Mouse (Mus musculus): Measurements from ENCODE around the gene Foxj1. TPM values are rescaled to one million over a fixed set of nuclear protein-coding genes. Genes with fewer than 3 reads are reported as not detected.

The Foxj1 gene
- polyA plus RNA-seq, 1 experiment from 2014 or later = 2.9 TPM

Other genes with a start within 250 kb of the Foxj1 start
- 82.1 and 101 TPM in 2 replicates for gene Wbp2, start 248.4 kb downstream of the Foxj1 start, polyA plus RNA-seq (2015; fragmentation: Nextera tagmentation; extraction: Ambion mirVana)
- gene Trim47, start 208.2 kb downstream of the Foxj1 start, polyA plus RNA-seq (2015; fragmentation: Nextera tagmentation; extraction: Ambion mirVana) = 21.4 and 24.6 TPM in 2 replicates
- gene Trim65, start 204.3 kb downstream of the Foxj1 start, polyA plus RNA-seq (2015; fragmentation: Nextera tagmentation; extraction: Ambion mirVana) = 4.5 and 5.4 TPM in 2 replicates
- 102 and 112 TPM in 2 replicates for gene Mrpl38, start 196.5 kb downstream of the Foxj1 start, polyA plus RNA-seq (2015; fragmentation: Nextera tagmentation; extraction: Ambion mirVana)
- gene Fbf1, start 167.2 kb downstream of the Foxj1 start, polyA plus RNA-seq (2015; fragmentation: Nextera tagmentation; extraction: Ambion mirVana) = 37.4 and 41.4 TPM in 2 replicates
- 75.6 and 79.4 TPM in 2 replicates for gene Ten1, start 136.5 kb downstream of the Foxj1 start, polyA plus RNA-seq (2015; fragmentation: Nextera tagmentation; extraction: Ambion mirVana)
- gene Acox1, start 136.4 kb downstream of the Foxj1 start, polyA plus RNA-seq (2015; fragmentation: Nextera tagmentation; extraction: Ambion mirVana) = 32.6 and 35.9 TPM in 2 replicates
- gene Evpl, start 97.3 kb downstream of the Foxj1 start, polyA plus RNA-seq (2015; fragmentation: Nextera tagmentation; extraction: Ambion mirVana) = 2.8 and 2.9 TPM in 2 replicates
- gene Srp68, start 61.2 kb downstream of the Foxj1 start, polyA plus RNA-seq (2015; fragmentation: Nextera tagmentation; extraction: Ambion mirVana) = 91.3 and 96.5 TPM in 2 replicates
- gene Galr2, start 54.5 kb downstream of the Foxj1 start, polyA plus RNA-seq (2015; fragmentation: Nextera tagmentation; extraction: Ambion mirVana) = 0.22 and 0.32 TPM in 2 replicates
- gene Exoc7, start 28.2 kb downstream of the Foxj1 start, polyA plus RNA-seq (2015; fragmentation: Nextera tagmentation; extraction: Ambion mirVana) = 61.8 and 64.0 TPM in 2 replicates
- 12.4 and 12.5 TPM in 2 replicates for gene Rnf157, start 77.6 kb upstream of the Foxj1 start, polyA plus RNA-seq (2015; fragmentation: Nextera tagmentation; extraction: Ambion mirVana)
- gene Ubald2, start 98.7 kb upstream of the Foxj1 start, polyA plus RNA-seq (2015; fragmentation: Nextera tagmentation; extraction: Ambion mirVana) = 45.7 and 58.1 TPM in 2 replicates
- gene Qrich2, start 130.8 kb upstream of the Foxj1 start, polyA plus RNA-seq (2015; fragmentation: Nextera tagmentation; extraction: Ambion mirVana) = 0.14 and 0.30 TPM in 2 replicates
- gene Prpsap1, start 158.8 kb upstream of the Foxj1 start, polyA plus RNA-seq (2015; fragmentation: Nextera tagmentation; extraction: Ambion mirVana) = 196 and 208 TPM in 2 replicates
- gene Sphk1, start 195.5 kb upstream of the Foxj1 start, polyA plus RNA-seq (2015; fragmentation: Nextera tagmentation; extraction: Ambion mirVana) = 4.1 and 6.3 TPM in 2 replicates
- 7.3 and 7.4 TPM in 2 replicates for gene Ube2o, start 246.0 kb upstream of the Foxj1 start, polyA plus RNA-seq (2015; fragmentation: Nextera tagmentation; extraction: Ambion mirVana)